Mouse (Mus musculus): ENCODE measurements around the gene Rbfox3. TPM values are rescaled to one million over a fixed set of nuclear protein-coding genes. Genes with fewer than 3 reads are reported as not detected.

Gene Rbfox3
- polyA plus RNA-seq, 1 experiment from 2014 or later = 0.82 TPM

- no peak overlapping the region for H3K27ac ChIP-seq
- no peak for TF ChIP-seq CTCF (IDR thresholded peaks at IDR 0.05; ENCODE audit: low read depth)
- no peak overlapping the region for H3K9ac ChIP-seq (ENCODE audit: low read depth, low read length)
- under 1% methylated on average over 9 of the region's 9 CpGs for WGBS
- no peak for ATAC-seq (replicated peaks; ENCODE audit: low FRiP score, low read depth)
- no peak overlapping the region for H3K4me3 ChIP-seq (replicated peaks; ENCODE audit: low read depth, low read length)
- no peaks in the 10 kb centered on the region for H3K27me3 ChIP-seq (ENCODE audit: insufficient read depth, low read length)
- no peaks in the 10 kb centered on the region for H3K4me1 ChIP-seq (replicated peaks; ENCODE audit: insufficient read depth, low read length)
- H3K36me3 ChIP-seq (ENCODE audit: insufficient read depth, low read length) = no peaks in the 10 kb centered on the region
- no peak overlapping the region for H3K4me2 ChIP-seq (ENCODE audit: low read length)
- no peaks in the 10 kb centered on the region for H3K9me3 ChIP-seq (replicated peaks; ENCODE audit: low read length)
- no peak for DNase-seq (ENCODE audit: low spot score)
Observed at GRCm38 (mm10) chr11:118600168-118600567, 311.2 kb downstream of the Rbfox3 start.

- Histone ChIP-seq H3K4me2 (ENCODE audit: low read length) (no peak overlapping the region), H3K4me3 (replicated peaks; ENCODE audit: low read depth, low read length) (no peak overlapping the region), H3K9ac (ENCODE audit: low read depth, low read length) (no peak overlapping the region), H3K9me3 (replicated peaks; ENCODE audit: low read length) (no peaks in the 10 kb centered on the region), H3K4me1 (replicated peaks; ENCODE audit: insufficient read depth, low read length) (no peaks in the 10 kb centered on the region), H3K36me3 (ENCODE audit: insufficient read depth, low read length) (no peaks in the 10 kb centered on the region), H3K27me3 (ENCODE audit: insufficient read depth, low read length) (no peaks in the 10 kb centered on the region), H3K27ac (no peak overlapping the region)
- WGBS = 67% methylated on average over 5 of the region's 5 CpGs
- ATAC-seq (replicated peaks; ENCODE audit: low FRiP score, low read depth) = no peak
- no peak for DNase-seq (ENCODE audit: low spot score)
- no peak for TF ChIP-seq CTCF (IDR thresholded peaks at IDR 0.05; ENCODE audit: low read depth)
Observed at GRCm38 (mm10) chr11:118598726-118599125, 312.7 kb downstream of the Rbfox3 start.

- no peak overlapping the region for H3K4me3 ChIP-seq (replicated peaks; ENCODE audit: low read depth, low read length)
- no peaks in the 10 kb centered on the region for H3K4me1 ChIP-seq (replicated peaks; ENCODE audit: insufficient read depth, low read length)
- no peak overlapping the region for H3K4me2 ChIP-seq (ENCODE audit: low read length)
- peak; percentile 90 for DNase-seq (ENCODE audit: low spot score)
- H3K27ac ChIP-seq = no peak overlapping the region
- ATAC-seq (replicated peaks; ENCODE audit: low FRiP score, low read depth) = no peak
- 6% methylated on average over 15 of the region's 15 CpGs for WGBS
- H3K9me3 ChIP-seq (replicated peaks; ENCODE audit: low read length) = no peaks in the 10 kb centered on the region
- no peaks in the 10 kb centered on the region for H3K36me3 ChIP-seq (ENCODE audit: insufficient read depth, low read length)
- no peak overlapping the region for H3K9ac ChIP-seq (ENCODE audit: low read depth, low read length)
- no peaks in the 10 kb centered on the region for H3K27me3 ChIP-seq (ENCODE audit: insufficient read depth, low read length)
- TF ChIP-seq CTCF (IDR thresholded peaks at IDR 0.05; ENCODE audit: low read depth) = peak; percentile 34
Observed at GRCm38 (mm10) chr11:118584826-118585225, 326.6 kb downstream of the Rbfox3 start.

GRCm38 (mm10) chr11:118583989-118584388 is 327.4 kb downstream of the Rbfox3 start:
- no peak for TF ChIP-seq CTCF (IDR thresholded peaks at IDR 0.05; ENCODE audit: low read depth)
- DNase-seq (ENCODE audit: low spot score) = no peak
- H3K4me3 ChIP-seq (replicated peaks; ENCODE audit: low read depth, low read length) = no peak overlapping the region
- H3K4me2 ChIP-seq (ENCODE audit: low read length) = no peak overlapping the region
- H3K27ac ChIP-seq = no peak overlapping the region
- H3K36me3 ChIP-seq (ENCODE audit: insufficient read depth, low read length) = no peaks in the 10 kb centered on the region
- ATAC-seq (replicated peaks; ENCODE audit: low FRiP score, low read depth) = no peak
- H3K9ac ChIP-seq (ENCODE audit: low read depth, low read length) = no peak overlapping the region
- no peaks in the 10 kb centered on the region for H3K27me3 ChIP-seq (ENCODE audit: insufficient read depth, low read length)
- H3K9me3 ChIP-seq (replicated peaks; ENCODE audit: low read length) = no peaks in the 10 kb centered on the region
- WGBS = 100% methylated on average over 1 of the region's 1 CpGs
- H3K4me1 ChIP-seq (replicated peaks; ENCODE audit: insufficient read depth, low read length) = no peaks in the 10 kb centered on the region

- Histone ChIP-seq H3K9ac (ENCODE audit: low read depth, low read length) (no peak overlapping the region), H3K9me3 (replicated peaks; ENCODE audit: low read length) (no peaks in the 10 kb centered on the region), H3K27me3 (ENCODE audit: insufficient read depth, low read length) (no peaks in the 10 kb centered on the region), H3K27ac (no peak overlapping the region), H3K4me2 (ENCODE audit: low read length) (no peak overlapping the region), H3K4me3 (replicated peaks; ENCODE audit: low read depth, low read length) (no peak overlapping the region), H3K36me3 (ENCODE audit: insufficient read depth, low read length) (no peaks in the 10 kb centered on the region), H3K4me1 (replicated peaks; ENCODE audit: insufficient read depth, low read length) (no peaks in the 10 kb centered on the region)
- DNase-seq (ENCODE audit: low spot score) (no peak), ATAC-seq (replicated peaks; ENCODE audit: low FRiP score, low read depth) (no peak)
- TF ChIP-seq CTCF (IDR thresholded peaks at IDR 0.05; ENCODE audit: low read depth) = no peak
- WGBS = 87% methylated on average over 8 of the region's 8 CpGs
Observed at GRCm38 (mm10) chr11:118583573-118583972, 327.8 kb downstream of the Rbfox3 start.

- DNase-seq (ENCODE audit: low spot score) (no peak), ATAC-seq (replicated peaks; ENCODE audit: low FRiP score, low read depth) (no peak)
- H3K4me3 ChIP-seq (replicated peaks; ENCODE audit: low read depth, low read length) = no peak overlapping the region
- H3K4me1 ChIP-seq (replicated peaks; ENCODE audit: insufficient read depth, low read length) = no peaks in the 10 kb centered on the region
- H3K27me3 ChIP-seq (ENCODE audit: insufficient read depth, low read length) = no peaks in the 10 kb centered on the region
- H3K9me3 ChIP-seq (replicated peaks; ENCODE audit: low read length) = no peaks in the 10 kb centered on the region
- H3K36me3 ChIP-seq (ENCODE audit: insufficient read depth, low read length) = no peaks in the 10 kb centered on the region
- H3K4me2 ChIP-seq (ENCODE audit: low read length) = no peak overlapping the region
- no peak overlapping the region for H3K9ac ChIP-seq (ENCODE audit: low read depth, low read length)
- no peak overlapping the region for H3K27ac ChIP-seq
- no peak for TF ChIP-seq CTCF (IDR thresholded peaks at IDR 0.05; ENCODE audit: low read depth)
- WGBS = 51% methylated on average over 4 of the region's 4 CpGs
Observed at GRCm38 (mm10) chr11:118581019-118581418, 330.4 kb downstream of the Rbfox3 start.

- TF ChIP-seq CTCF (IDR thresholded peaks at IDR 0.05; ENCODE audit: low read depth) = no peak
- ATAC-seq (replicated peaks; ENCODE audit: low FRiP score, low read depth) = no peak
- 79% methylated on average over 8 of the region's 8 CpGs for WGBS
Observed at GRCm38 (mm10) chr11:118579622-118580021, 331.8 kb downstream of the Rbfox3 start.

More at GRCm38 (mm10) chr11:118579622-118580021, 331.8 kb downstream of the Rbfox3 start:
- H3K36me3 ChIP-seq (ENCODE audit: insufficient read depth, low read length) = no peaks in the 10 kb centered on the region
- H3K9ac ChIP-seq (ENCODE audit: low read depth, low read length) = no peak overlapping the region
- H3K4me2 ChIP-seq (ENCODE audit: low read length) = no peak overlapping the region
- DNase-seq (ENCODE audit: low spot score) = no peak
- H3K9me3 ChIP-seq (replicated peaks; ENCODE audit: low read length) = no peaks in the 10 kb centered on the region
- H3K27me3 ChIP-seq (ENCODE audit: insufficient read depth, low read length) = no peaks in the 10 kb centered on the region
- no peak overlapping the region for H3K4me3 ChIP-seq (replicated peaks; ENCODE audit: low read depth, low read length)
- H3K4me1 ChIP-seq (replicated peaks; ENCODE audit: insufficient read depth, low read length) = no peaks in the 10 kb centered on the region
- H3K27ac ChIP-seq = no peak overlapping the region

Measured in kidney, postnatal 0 days (tissue).